Mouse (Mus musculus) gastrocnemius, adult 18-20 months (tissue): ENCODE measurements around the gene Afg1l. TPM values are rescaled to one million over a fixed set of nuclear protein-coding genes. Genes with fewer than 3 reads are reported as not detected.

Experiments used
- DNase-seq: peaks from one replicate; pipeline ENCODE4 v3.0.0; 2021; ENCODE audit warnings: low spot score
- total RNA-seq, 2 experiments: library from RNA; stranded (reverse); gene quantifications; 2 replicates each; pipeline ENCODE4 v1.2.3; 2021

Afg1l gene
- total RNA-seq, 2 experiments from 2014 or later, result 7.6 to 10.2 TPM

- DNase-seq, result no peak
Observed at GRCm38 (mm10) chr10:42477550-42478340, 620 bp downstream of the Afg1l start.

- no peak for DNase-seq
Observed at GRCm38 (mm10) chr10:42476774-42477475, 1.4 kb downstream of the Afg1l start.

GRCm38 (mm10) chr10:42474946-42475514, 3.3 kb downstream of the Afg1l start:
- no peak for DNase-seq

DNA sequence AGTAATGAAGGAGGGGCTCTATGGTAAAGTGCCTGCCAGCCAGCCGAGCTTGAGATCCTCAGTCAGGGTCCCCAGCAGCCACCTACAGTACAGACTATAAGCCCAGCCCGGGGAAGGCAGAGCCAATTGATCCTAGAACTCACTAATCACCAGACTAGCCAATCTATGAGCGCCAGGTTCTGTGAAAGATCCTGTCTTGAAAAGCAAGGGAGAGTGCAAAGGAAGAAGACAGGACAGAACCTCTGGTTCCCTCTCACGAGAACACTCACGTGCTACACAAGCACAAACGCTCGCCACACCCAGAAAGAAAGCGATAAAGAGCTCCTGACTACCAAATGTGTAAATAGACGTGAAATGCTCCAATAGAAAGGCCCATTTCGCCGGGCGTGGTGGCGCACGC, 13.6 kb downstream of the Afg1l start:
- DNase-seq, result no peak

- peak; percentile 39 for DNase-seq
Observed at GRCm38 (mm10) chr10:42464224-42464623, 14.1 kb downstream of the Afg1l start.

- peak; percentile 28 for DNase-seq
Observed at GRCm38 (mm10) chr10:42457557-42458191, 20.7 kb downstream of the Afg1l start.

- DNase-seq, result no peak
Observed at GRCm38 (mm10) chr10:42455981-42456380, 22.4 kb downstream of the Afg1l start.

DNA sequence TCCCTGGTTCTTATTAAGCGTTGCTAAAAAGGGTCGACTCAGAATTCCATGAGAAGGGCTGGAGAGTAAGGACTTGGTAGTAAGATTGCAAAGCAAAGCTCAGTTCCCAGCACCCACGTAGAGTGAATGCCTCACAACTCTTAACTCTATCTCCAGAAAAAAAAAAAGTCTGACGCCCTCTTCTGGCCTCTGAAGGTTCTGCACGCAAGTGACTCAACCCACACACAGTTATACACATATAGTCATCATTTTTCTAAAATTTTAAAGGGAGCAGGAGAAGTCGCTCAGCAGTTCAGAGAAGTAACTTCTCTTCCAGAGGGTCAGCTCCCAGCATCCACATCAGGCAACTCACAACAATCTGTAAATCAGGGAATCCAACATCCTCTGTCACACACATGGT, 23.7 kb downstream of the Afg1l start:
- DNase-seq, result no peak

- DNase-seq, result no peak
Observed at GRCm38 (mm10) chr10:42454266-42454665, 24.1 kb downstream of the Afg1l start.

DNA sequence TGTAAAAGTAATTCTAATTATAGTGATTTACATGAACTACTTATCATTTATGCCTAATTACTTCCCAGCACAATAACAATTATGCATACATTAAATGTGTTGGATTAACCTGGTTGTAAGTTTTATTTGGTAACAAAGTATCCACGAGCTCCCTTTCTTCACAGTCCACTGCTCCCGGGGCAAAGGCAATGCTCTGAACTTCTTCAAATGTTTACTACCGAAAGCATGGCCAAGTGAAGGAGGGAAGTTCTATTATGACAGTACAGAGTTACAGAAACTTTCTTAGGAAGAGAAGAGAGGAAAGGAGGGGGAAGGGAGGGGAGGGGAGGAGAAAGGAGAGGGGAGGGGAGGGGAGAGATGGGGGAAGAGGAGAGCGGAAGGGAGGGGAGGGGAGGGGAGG, 28.7 kb downstream of the Afg1l start:
- no peak for DNase-seq

- no peak for DNase-seq
Observed at GRCm38 (mm10) chr10:42448371-42448770, 30.0 kb downstream of the Afg1l start.

GRCm38 (mm10) chr10:42446145-42446544, 32.2 kb downstream of the Afg1l start:
- DNase-seq, result no peak

DNA sequence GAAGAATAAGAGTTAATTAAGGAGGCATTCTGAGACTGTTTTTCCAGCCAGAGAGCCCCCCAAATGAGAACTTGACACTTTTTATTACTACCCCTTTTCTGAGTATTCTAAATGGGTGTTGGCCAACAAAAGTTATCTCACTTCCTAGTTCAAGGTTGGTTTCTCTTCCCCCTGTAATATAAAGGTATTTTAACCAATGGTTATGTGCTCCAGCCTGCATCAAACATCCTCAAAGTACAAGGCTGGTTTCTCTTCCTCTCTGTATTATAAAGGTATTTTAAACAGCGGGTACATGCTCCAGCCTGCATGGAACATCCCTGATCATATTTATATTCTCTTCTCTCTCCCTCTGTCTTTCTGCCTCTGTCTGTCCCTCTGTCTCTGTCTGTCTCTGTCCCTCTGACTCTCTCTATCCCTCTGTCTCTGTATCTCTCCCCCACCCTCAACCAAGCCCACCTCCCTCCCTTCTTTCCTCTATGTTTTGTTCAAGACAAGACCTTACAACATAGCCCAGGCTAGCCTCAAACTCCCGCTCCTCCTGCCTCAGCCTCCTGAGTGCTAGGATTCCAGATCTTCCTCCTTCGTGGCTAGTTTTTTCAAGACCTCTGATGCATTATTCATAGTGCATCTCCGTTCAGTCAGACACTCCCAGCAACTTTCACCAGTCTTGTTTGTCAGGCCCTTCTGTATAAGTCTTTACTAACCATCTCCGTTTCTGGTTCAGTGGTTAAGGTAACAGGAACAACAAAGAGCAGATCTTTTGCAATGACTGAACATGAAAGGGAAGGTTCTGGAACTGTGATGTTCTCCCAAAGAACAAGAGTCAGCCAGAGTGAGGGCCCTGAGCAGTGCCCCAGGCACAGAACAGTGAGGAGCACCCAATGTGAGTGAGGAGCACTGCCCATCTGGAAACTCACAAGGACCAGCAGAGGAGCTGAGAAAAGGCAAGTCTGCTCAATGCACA, 41.2 kb downstream of the Afg1l start:
- no peak for DNase-seq

DNA sequence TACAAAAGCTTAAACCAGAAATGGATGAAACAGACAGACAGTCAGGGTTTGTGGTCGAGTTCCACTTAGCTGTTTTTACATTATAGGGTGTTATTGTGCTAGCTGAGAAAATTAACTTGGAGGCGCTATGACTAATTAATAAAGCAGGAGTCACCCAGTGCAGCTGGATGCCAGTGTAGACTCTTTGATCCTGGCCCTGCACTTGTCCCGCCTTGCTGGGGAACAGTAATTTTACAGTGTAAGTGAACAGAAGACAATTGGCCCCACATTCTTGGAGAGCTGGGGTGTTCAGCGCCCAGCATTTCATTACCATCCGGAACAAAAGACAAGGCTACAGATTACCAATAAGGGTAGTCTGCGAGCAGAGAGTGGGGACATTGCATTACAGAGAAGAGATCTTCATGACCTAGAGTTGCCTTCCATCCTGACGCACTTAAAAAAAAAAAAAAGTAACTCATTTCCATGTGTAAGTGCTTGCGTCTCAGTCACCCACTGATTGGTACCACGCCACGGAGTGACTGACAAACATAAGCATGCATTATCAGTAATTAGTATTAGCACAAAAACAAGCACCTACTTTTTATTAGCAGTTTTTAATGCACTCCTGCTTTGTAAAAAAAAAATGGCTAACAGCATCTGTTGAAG, 60.7 kb downstream of the Afg1l start:
- DNase-seq, result no peak

GRCm38 (mm10) chr10:42415821-42416470, 62.4 kb downstream of the Afg1l start:
- DNase-seq, result no peak

GRCm38 (mm10) chr10:42410748-42411537, 67.4 kb downstream of the Afg1l start:
- no peak for DNase-seq

- DNase-seq, result no peak
Observed at GRCm38 (mm10) chr10:42390436-42390835, 87.9 kb downstream of the Afg1l start.

DNA sequence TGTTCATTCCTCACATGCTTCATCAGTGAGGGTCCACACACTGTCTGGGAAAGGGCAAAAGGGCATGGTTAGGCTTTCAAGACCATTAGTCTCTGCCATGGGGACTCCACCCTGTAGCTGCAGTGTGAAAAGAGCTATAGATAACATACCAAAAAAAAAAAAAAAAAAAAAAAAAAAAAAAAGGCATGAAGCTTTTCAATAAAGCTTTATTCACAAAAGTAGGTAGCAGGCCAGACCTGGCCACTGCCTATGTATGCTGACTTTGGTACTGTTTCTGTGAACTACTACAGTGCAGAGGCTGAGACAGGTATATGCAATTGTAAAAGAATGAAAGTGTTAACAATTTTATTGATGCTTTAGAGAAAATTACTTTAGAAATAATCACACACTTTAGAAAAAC, 90.2 kb downstream of the Afg1l start:
- DNase-seq, result no peak
